Mouse (Mus musculus) urinary bladder, postnatal 25 days (tissue): Measurements from ENCODE around the gene Gsta4.
"Not testable (repeated sequence)": the region's sequence is repeated elsewhere in the genome, so short reads cannot be mapped to it uniquely, and the experiment has no call there.

Experiments used
- DNase-seq: peaks from one replicate; pipeline ENCODE4 v3.0.0; 2022; ENCODE audit warnings: low spot score

The Gsta4 gene

GRCm38 (mm10) chr9:78230461-78230860 lies 47.9 kb downstream of the Gsta4 start, which contains the start of gene Gsta1:
Gsta1 (plus strand) TSS chr9:78230656.
- DNase-seq: not testable (repeated sequence)

- DNase-seq: not testable (repeated sequence)
Measured at GRCm38 (mm10) chr9:78233121-78233695, 50.6 kb downstream of the Gsta4 start.

DNA sequence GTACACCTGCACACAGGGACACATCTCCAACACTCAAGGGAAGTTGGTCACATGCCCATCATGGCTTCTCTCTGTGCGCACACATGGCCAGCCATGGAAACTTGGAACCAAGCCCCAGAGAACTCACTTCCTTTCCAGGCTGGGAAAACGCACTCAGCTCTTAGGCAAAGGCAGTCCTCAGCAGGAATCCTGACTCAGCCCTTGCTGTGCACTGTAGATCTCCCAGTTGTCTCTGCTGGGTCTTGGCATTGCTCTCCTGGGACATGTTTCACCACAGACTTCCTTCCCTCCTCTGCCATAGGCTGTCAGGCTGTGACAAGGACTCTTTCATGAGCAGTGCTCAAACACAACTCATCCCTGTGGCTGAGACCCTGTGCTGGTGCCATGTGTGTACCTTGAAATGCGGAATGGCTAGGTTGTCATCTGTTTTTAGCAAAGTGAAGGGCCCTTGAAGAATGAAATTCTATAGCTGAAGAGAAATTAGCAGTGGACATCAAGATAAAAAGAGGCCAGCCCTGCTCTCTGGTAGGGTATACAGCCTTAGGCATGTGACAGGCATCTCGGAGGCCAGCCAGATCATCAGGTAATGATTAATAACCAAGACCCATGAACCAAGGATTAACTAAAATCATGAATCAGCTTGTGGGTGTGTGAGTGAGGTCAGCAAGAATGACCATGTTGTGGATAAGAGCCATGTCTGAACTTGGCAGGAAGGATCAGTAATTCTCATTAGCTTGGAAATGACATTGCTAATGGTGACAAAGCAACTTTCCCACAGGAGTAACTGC lies 73.3 kb downstream of the Gsta4 start:
- DNase-seq: not testable (repeated sequence)

GRCm38 (mm10) chr9:78256914-78257313 lies 74.3 kb downstream of the Gsta4 start, which contains the start of gene Gm3776:
Gm3776 (plus strand) TSS chr9:78257129.
- DNase-seq: not testable (repeated sequence)
